Mouse (Mus musculus) gastrocnemius, postnatal 25 days (tissue): Measurements from ENCODE around the gene Gm8926. TPM values are rescaled to one million over a fixed set of nuclear protein-coding genes. Genes with fewer than 3 reads are reported as not detected.
"Not testable (repeated sequence)": the region's sequence is repeated elsewhere in the genome, so short reads cannot be mapped to it uniquely, and the experiment has no call there.

Experiments
- DNase-seq: peaks from one replicate; pipeline ENCODE4 v3.0.0; 2022
- long read RNA-seq, 2 experiments: library from polyadenylated mRNA; stranded (forward); transcript quantifications; one replicate each; pipeline ENCODE4 v2.0.0; 2021
- total RNA-seq, 2 experiments: library from RNA; stranded (reverse); gene quantifications; 1 replicate in 1 of 2; 2 replicates in 1 of 2; pipeline ENCODE4 v1.2.3; 2021

Gene Gm8926
- not detected for total RNA-seq
- long read RNA-seq, experiment 1: 0 reads
- long read RNA-seq, experiment 2: 0 reads

DNA sequence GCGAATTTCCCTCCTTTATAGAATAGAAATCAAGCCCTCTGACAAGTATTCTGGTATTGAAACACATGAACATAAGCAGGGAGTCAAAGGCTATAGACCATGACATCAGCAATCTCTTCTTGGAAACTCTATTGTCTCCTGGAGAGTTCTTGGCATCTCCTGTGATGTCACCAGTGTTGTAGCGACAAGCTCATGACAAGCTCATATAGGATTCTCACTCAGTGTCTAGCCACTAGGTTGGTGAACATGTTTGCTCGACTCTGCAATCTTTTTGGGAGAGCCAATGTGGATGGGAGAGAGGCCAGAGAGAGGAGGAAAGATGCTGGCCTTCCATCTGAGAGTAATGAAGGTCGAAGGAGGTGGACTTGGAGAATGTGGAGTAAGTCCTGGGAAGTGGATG lies at the start of gene Gm8926:
Gm8926 (plus strand) TSS at position 301 of the 400 bp plus-strand sequence.
- DNase-seq: not testable (repeated sequence)

Other genes starting within 250 kb of the Gm8926 start
- gene Gm6460, start 175.6 kb upstream of the Gm8926 start, total RNA-seq: not detected
- not detected for gene Gm8922, start 88.6 kb upstream of the Gm8926 start, total RNA-seq
- gene Gm6465, start 75.0 kb downstream of the Gm8926 start, total RNA-seq: not detected
- not detected for gene 4933402N22Rik, start 147.5 kb downstream of the Gm8926 start, total RNA-seq